Comparison of ENCODE assay signal across 8 mouse cellular contexts in the genomic region with DNA sequence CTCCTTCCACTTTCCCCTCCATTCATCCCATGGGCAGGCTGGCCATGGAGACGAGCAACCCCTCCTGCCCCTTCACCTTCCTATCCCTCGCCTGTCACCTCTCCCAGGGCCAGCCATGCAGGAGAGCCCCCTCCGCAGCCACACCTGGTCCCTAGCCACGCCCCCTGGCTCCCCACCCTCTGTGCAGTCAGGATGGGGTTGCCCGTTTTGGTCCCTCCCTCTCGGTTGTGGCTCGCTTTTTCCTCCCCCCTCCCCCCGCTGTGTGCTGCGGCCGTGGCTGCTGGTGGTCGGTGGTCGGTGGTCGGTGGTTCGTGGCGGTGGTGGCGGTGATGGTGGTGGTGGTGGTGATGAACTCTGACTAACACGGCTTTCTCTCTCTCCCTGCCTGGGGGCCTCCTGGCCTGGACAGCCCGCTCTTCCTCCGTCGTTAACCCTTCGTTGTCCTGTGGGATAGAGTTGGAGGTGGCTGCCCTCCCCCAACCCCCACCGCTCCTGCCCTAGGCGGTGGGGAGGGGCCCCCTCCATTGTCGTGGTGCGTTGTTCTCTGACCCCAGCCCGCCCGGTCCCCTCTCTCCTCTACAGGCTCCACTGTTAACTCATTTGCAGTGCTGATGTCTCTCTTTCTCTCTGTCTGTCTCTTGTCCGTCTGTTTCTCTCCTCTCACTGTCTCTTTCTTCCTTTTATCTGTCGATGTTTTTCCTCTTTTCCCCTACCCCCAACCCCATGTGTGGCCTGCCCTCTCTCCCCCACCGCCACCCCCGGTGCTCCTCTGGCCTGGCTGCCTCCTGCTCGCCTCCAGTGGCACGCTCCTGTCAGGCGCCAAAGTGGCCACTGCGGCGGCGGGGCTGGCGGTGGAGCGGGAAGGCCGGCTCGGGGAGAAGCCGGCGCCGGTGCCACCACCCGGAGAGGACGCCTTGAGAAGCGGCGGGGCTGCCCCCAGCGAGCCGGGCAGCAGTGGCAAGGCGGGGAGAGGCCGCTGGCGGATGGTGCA. TPM values are rescaled to one million over a fixed set of nuclear protein-coding genes. Genes with fewer than 3 reads are reported as not detected.
DNase-seq lines count a peak whose midpoint lies in the region; ATAC-seq lines count a peak whose summit lies in the region.

No protein-coding gene starts in this region.

- no peaks in the 10 kb centered on the region for H3K9me3 ChIP-seq in heart, embryonic 10.5 days
- no peaks in the 10 kb centered on the region for H3K9me3 ChIP-seq in hindbrain, embryonic 13.5 days
- H3K9me3 ChIP-seq in midbrain, embryonic 16.5 days (replicated peaks; ENCODE audit: control insufficient read depth, low read length, poor library complexity, severe bottlenecking): no peaks in the 10 kb centered on the region

- H3K4me1 ChIP-seq in heart, embryonic 10.5 days: peaks cover 59% of the 10 kb centered on the region
- H3K4me1 ChIP-seq in hindbrain, embryonic 13.5 days (replicated peaks): peaks cover 39% of the 10 kb centered on the region
- peaks cover 9% of the 10 kb centered on the region for H3K4me1 ChIP-seq in midbrain, embryonic 16.5 days (ENCODE audit: control insufficient read depth, insufficient read depth, low read length)

- intact Hi-C loops in heart, postnatal 25 days (cut with DNase I): no loop called here

- H3K4me2 ChIP-seq in hindbrain, embryonic 13.5 days: peak overlapping the region; percentile 51
- H3K4me2 ChIP-seq in midbrain, embryonic 16.5 days (ENCODE audit: low read length): peak overlapping the region; percentile 34

- peak overlapping the region; percentile 58 for H3K9ac ChIP-seq in hindbrain, embryonic 13.5 days
- 0 out of 2 replicates have a peak overlapping the region, but pooled peaks have one; percentile 21 for H3K9ac ChIP-seq in midbrain, embryonic 16.5 days (ENCODE audit: low read depth, low read length)

- no peaks in the 10 kb centered on the region for H3K36me3 ChIP-seq in heart, embryonic 10.5 days
- H3K36me3 ChIP-seq in hindbrain, embryonic 13.5 days: peaks cover 7% of the 10 kb centered on the region
- peaks cover 4% of the 10 kb centered on the region; the same call in 1 of the 2 replicates for H3K36me3 ChIP-seq in midbrain, embryonic 16.5 days (ENCODE audit: control insufficient read depth, insufficient read depth, low read length)

- H3K27ac ChIP-seq in heart, embryonic 10.5 days: peak overlapping the region; percentile 74
- H3K27ac ChIP-seq in hindbrain, embryonic 13.5 days: no peak overlapping the region
- H3K27ac ChIP-seq in midbrain, embryonic 16.5 days (ENCODE audit: low read length): no peak overlapping the region

- H3K4me3 ChIP-seq in heart, embryonic 10.5 days: peak overlapping the region; percentile 57
- H3K4me3 ChIP-seq in hindbrain, embryonic 13.5 days: peak overlapping the region; percentile 27
- no peak overlapping the region for H3K4me3 ChIP-seq in midbrain, embryonic 16.5 days (ENCODE audit: low read depth, low read length)

- ATAC-seq in hindbrain, embryonic 13.5 days (ENCODE audit: low FRiP score): peak; percentile 29; the same call in 1 of the 2 replicates
- ATAC-seq in midbrain, embryonic 16.5 days: no peak

- H3K27me3 ChIP-seq in heart, embryonic 10.5 days (ENCODE audit: insufficient read depth, poor library complexity, severe bottlenecking): peaks cover 91% of the 10 kb centered on the region
- H3K27me3 ChIP-seq in hindbrain, embryonic 13.5 days: peaks cover 54% of the 10 kb centered on the region
- H3K27me3 ChIP-seq in midbrain, embryonic 16.5 days (ENCODE audit: control insufficient read depth, insufficient read depth, low read depth, low read length): peaks cover 4% of the 10 kb centered on the region; the same call in 1 of the 2 replicates

- 1% methylated on average over 53 of the region's 53 CpGs for WGBS in heart, embryonic 10.5 days
- 2% methylated on average over 50 of the region's 53 CpGs for WGBS in hindbrain, embryonic 13.5 days
- 7% methylated on average over 51 of the region's 53 CpGs for whole genome bisulfite sequencing in midbrain, embryonic 16.5 days

- DNase-seq in heart, embryonic 10.5 days (ENCODE audit: low spot score): no peak
- no peak for DNase-seq in heart, postnatal 25 days (ENCODE audit: low spot score)
- peak; percentile 60 for DNase-seq in embryo, embryonic 11 days
- DNase-seq in ovary, adult 18-20 months (ENCODE audit: low spot score): no peak
- DNase-seq in spleen, adult 12 weeks (ENCODE audit: low spot score): no peak
- DNase-seq in adipocyte (ENCODE audit: low spot score): no peak

RNA-seq across cellular contexts. Expression of a gene that starts 33.4 kb away (rescaled TPM):
- polyA plus RNA-seq in heart, embryonic 10.5 days (2016; fragmentation: Nextera tagmentation; extraction: Ambion mirVana): 0.16 and 0.35 TPM in 2 replicates
- 10 to 100 TPM; 45.8 to 47.0 TPM for total RNA-seq in heart, postnatal 25 days (2021)
- 7.9 and 8.4 TPM in 2 replicates for polyA plus RNA-seq in hindbrain, embryonic 13.5 days (2015; fragmentation: Nextera tagmentation; extraction: Ambion mirVana)
- 13.6 and 15.5 TPM in 2 replicates for polyA plus RNA-seq in midbrain, embryonic 16.5 days (2015; fragmentation: Nextera tagmentation; extraction: Ambion mirVana)

RNA-seq across cellular contexts. Expression of a gene that starts 35.0 kb away (rescaled TPM):
- polyA plus RNA-seq in heart, embryonic 10.5 days (2016; fragmentation: Nextera tagmentation; extraction: Ambion mirVana): 0.06 and 0.18 TPM in 2 replicates
- 1 to 10 TPM in 1 of 2 experiments, under 1 TPM in 1; 0.75 to 1.0 TPM for total RNA-seq in heart, postnatal 25 days (2021)
- polyA plus RNA-seq in hindbrain, embryonic 13.5 days (2015; fragmentation: Nextera tagmentation; extraction: Ambion mirVana): 0.53 and 1.1 TPM in 2 replicates
- polyA plus RNA-seq in midbrain, embryonic 16.5 days (2015; fragmentation: Nextera tagmentation; extraction: Ambion mirVana): 1.9 and 2.0 TPM in 2 replicates
